Mouse (Mus musculus): Measurements from ENCODE around the gene Mapk1ip1l. TPM values are rescaled to one million over a fixed set of nuclear protein-coding genes. Genes with fewer than 3 reads are reported as not detected.
A peak's percentile ranks its signal among the peaks of the same experiment; 100 is the strongest.

Gene Mapk1ip1l
- polyA plus RNA-seq, 2 experiments = 19.1 to 26.3 TPM

DNA sequence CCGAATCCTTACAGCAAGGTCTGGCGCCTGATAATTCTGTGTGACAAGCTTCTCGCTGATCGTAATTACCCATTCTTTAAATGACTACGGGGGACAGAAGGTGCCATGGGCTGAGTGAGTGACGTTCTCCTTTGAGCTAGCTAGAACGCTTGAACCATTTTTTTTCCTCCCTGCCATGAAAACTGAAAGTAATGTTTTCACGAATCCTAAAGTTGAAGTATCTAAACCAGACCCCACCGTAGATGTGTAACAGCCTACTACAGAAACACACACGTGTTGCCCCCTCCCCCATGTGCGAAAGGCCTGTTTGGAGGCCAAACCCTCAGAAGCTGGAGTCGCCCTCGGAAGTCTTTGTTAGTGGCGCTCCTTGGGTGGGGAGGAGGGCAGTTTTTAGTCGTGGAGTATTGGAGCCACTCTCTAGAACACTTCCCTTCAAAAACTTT, 774 bp downstream of the Mapk1ip1l start:
- H3K27me3 ChIP-seq (ENCODE audit: control insufficient read depth, insufficient read depth, low read length) = no peaks in the 10 kb centered on the region
- H3K9ac ChIP-seq (replicated peaks) = peak overlapping the region; percentile 99
- peaks cover 24 to 31% of the 10 kb centered on the region in 2 experiments for H3K4me1 ChIP-seq (replicated peaks; ENCODE audit: control insufficient read depth in 2 of 2, insufficient read depth in 2 of 2, low read length in 1 of 2)
- DNase-seq (ENCODE audit: low read depth in 3 of 3, low spot score in 3 of 3) = no peak
- TF ChIP-seq EP300 (IDR thresholded peaks at IDR 0.05; ENCODE audit: low read depth) (no peak), CTCF (IDR thresholded peaks at IDR 0.05; ENCODE audit: low read depth) (no peak)
- H3K36me3 ChIP-seq (replicated peaks; ENCODE audit: control insufficient read depth, insufficient read depth, low read depth) = peaks cover 4% of the 10 kb centered on the region; the same call in 1 of the 2 replicates
- WGBS (ENCODE audit: insufficient replicate concordance) = under 1% methylated on average over 15 of the region's 15 CpGs
- H3K27ac ChIP-seq = peak overlapping the region; percentile 74
- ATAC-seq (ENCODE audit: insufficient read depth) = peak; percentile 34; the same call in 1 of the 2 replicates
- H3K4me3 ChIP-seq (ENCODE audit: insufficient read depth in 1 of 2, low read depth in 2 of 2, low read length in 2 of 2) = peak overlapping the region; percentile 92 to 97
- H3K9me3 ChIP-seq (ENCODE audit: control insufficient read depth, low read length) = no peaks in the 10 kb centered on the region
- peak overlapping the region; percentile 84 for H3K4me2 ChIP-seq (ENCODE audit: low read depth)

DNA sequence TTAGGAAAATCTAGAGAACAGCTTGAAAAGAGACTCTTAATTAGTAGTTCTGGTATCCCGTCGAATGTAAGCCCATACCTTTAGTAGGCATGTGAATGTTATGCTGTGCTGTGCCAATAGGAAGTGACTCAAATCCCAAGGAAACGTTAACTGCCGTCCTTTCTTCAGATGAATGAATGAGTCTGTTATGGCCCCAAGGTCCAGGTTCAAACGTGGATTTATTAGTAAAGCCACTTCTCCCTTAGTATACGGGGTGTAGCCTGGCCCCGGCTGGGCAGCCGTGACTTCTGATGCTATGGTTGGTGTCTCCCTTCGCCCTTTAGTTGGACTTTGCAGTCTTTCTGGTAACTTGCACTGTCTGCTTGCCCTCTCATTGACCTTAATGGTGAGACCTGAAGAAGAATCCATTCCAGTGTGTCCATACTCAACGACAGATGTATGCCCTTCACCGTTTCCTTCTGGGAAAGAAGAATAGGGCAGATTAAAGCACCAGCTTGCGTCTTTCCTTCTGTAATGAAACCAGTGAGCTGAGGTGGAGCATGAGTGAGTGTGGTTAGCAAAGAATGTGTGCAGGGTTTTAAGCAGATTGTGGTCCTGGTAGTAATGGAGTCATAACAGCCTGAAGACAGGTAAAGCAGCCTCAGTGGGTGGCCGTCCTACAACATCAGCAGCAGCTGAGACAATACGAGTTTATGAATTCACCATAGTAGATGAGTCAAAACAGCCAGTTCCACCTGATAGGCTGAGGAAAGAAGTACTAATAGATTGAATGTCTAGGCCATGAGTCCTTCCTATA, 5.0 kb downstream of the Mapk1ip1l start:
- H3K36me3 ChIP-seq (replicated peaks; ENCODE audit: control insufficient read depth, insufficient read depth, low read depth) = peaks cover 4% of the 10 kb centered on the region; the same call in 1 of the 2 replicates
- no peak overlapping the region for H3K4me3 ChIP-seq (ENCODE audit: insufficient read depth in 1 of 2, low read depth in 2 of 2, low read length in 2 of 2)
- TF ChIP-seq EP300 (IDR thresholded peaks at IDR 0.05; ENCODE audit: low read depth) (no peak), CTCF (IDR thresholded peaks at IDR 0.05; ENCODE audit: low read depth) (no peak)
- no peaks in the 10 kb centered on the region for H3K27me3 ChIP-seq (ENCODE audit: control insufficient read depth, insufficient read depth, low read length)
- DNase-seq (ENCODE audit: low read depth in 3 of 3, low spot score in 3 of 3) (no peak), ATAC-seq (ENCODE audit: insufficient read depth) (no peak)
- no peak overlapping the region for H3K9ac ChIP-seq (replicated peaks)
- peaks cover 11 to 15% of the 10 kb centered on the region in 2 experiments for H3K4me1 ChIP-seq (replicated peaks; ENCODE audit: control insufficient read depth in 2 of 2, insufficient read depth in 2 of 2, low read length in 1 of 2)
- H3K9me3 ChIP-seq (ENCODE audit: control insufficient read depth, low read length) = no peaks in the 10 kb centered on the region
- H3K4me2 ChIP-seq (ENCODE audit: low read depth) = no peak overlapping the region
- WGBS (ENCODE audit: insufficient replicate concordance) = 78% methylated on average over 14 of the region's 14 CpGs
- H3K27ac ChIP-seq = no peak overlapping the region

DNA sequence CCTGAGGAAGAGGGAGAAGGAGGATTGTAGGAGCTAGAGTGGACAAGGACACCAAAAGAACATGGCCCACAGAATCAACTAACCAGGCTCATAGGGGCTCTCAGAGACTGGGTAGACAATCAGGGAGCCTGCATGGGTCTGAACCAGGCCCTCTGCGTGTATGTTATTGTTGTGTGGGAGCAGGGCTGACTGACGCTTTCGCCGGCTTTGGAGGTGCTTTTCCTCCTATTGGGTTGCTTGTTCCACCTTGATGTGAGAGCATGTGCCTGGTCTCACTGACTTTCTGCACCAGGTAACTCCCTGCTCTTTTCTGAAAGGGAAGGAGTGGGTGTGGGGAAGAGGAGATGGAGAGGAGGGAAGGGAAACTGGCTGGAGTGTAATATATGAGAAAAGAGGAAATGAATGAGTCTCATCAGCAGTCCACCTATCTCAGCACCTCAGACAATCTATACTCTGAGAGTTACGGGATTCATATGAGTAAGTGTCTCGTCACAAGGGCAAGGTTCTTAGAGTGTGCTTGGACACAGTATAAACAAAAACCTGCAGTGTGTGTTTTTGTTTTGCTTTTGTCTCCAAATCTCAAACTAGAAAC, 6.8 kb downstream of the Mapk1ip1l start:
- Histone ChIP-seq H3K27ac (no peak overlapping the region), H3K4me2 (ENCODE audit: low read depth) (no peak overlapping the region), H3K4me3 (ENCODE audit: insufficient read depth in 1 of 2, low read depth in 2 of 2, low read length in 2 of 2) (no peak overlapping the region), H3K36me3 (replicated peaks; ENCODE audit: control insufficient read depth, insufficient read depth, low read depth) (peaks cover 14% of the 10 kb centered on the region), H3K9me3 (ENCODE audit: control insufficient read depth, low read length) (no peaks in the 10 kb centered on the region), H3K9ac (replicated peaks) (no peak overlapping the region), H3K4me1 (replicated peaks; ENCODE audit: control insufficient read depth in 2 of 2, insufficient read depth in 2 of 2, low read length in 1 of 2) (peaks cover 4 to 13% of the 10 kb centered on the region in 2 experiments), H3K27me3 (ENCODE audit: control insufficient read depth, insufficient read depth, low read length) (no peaks in the 10 kb centered on the region)
- no peak for TF ChIP-seq EP300 (IDR thresholded peaks at IDR 0.05; ENCODE audit: low read depth)
- TF ChIP-seq CTCF (IDR thresholded peaks at IDR 0.05; ENCODE audit: low read depth) = no peak
- 80% methylated on average over 6 of the region's 6 CpGs for WGBS (ENCODE audit: insufficient replicate concordance)
- DNase-seq (ENCODE audit: low read depth in 3 of 3, low spot score in 3 of 3) (no peak), ATAC-seq (ENCODE audit: insufficient read depth) (no peak)

DNA sequence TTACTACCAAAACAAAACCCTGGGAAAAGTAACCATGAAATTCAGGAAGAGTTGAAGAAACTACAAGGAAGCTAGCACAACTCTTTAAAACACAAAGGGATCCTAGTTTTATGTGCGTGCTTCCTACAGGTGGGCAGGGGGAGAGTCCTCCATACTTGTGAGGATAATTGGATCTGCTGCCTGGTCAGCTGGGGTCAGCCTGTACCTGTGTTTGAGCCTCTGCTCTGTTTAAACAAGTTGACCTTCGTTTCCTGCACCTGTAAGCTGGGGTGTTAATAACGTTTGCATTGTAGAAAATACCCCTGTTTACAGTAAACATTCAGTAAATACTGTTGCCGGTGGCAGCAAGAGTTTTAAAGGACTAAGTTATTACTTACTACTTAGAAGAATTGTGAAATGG, 7.9 kb downstream of the Mapk1ip1l start:
- no peak overlapping the region for H3K27ac ChIP-seq
- ATAC-seq (ENCODE audit: insufficient read depth) = no peak
- WGBS (ENCODE audit: insufficient replicate concordance) = 75% methylated on average over 4 of the region's 4 CpGs

DNA sequence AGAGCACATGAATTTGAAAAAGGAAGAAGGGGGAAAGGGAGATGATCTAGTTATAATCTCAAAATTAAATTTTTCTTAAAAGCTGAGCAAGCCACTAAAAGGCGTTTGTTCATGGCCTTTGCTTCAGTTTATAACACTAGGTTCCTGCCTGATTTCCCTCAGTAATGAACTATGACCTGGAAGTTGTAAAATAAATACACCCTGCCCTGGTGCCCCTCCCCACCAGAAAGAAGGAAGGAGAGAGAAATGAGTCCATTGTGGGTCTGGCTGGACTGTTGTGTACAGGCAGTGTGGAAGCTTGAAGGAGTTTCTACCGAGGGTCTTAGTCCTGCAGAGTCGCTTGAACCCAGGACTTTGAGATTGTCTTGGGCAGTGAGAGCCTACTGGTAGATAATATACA, 9.6 kb downstream of the Mapk1ip1l start:
- Histone ChIP-seq H3K36me3 (replicated peaks; ENCODE audit: control insufficient read depth, insufficient read depth, low read depth) (peaks cover 34% of the 10 kb centered on the region), H3K4me1 (replicated peaks; ENCODE audit: control insufficient read depth in 2 of 2, insufficient read depth in 2 of 2, low read length in 1 of 2) (peaks cover 0 to 10% of the 10 kb centered on the region in 2 experiments; a peak in 2 of 4 replicates), H3K27ac (no peak overlapping the region), H3K9ac (replicated peaks) (no peak overlapping the region), H3K4me3 (ENCODE audit: insufficient read depth in 1 of 2, low read depth in 2 of 2, low read length in 2 of 2) (no peak overlapping the region), H3K4me2 (ENCODE audit: low read depth) (no peak overlapping the region), H3K27me3 (ENCODE audit: control insufficient read depth, insufficient read depth, low read length) (no peaks in the 10 kb centered on the region), H3K9me3 (ENCODE audit: control insufficient read depth, low read length) (no peaks in the 10 kb centered on the region)
- WGBS (ENCODE audit: insufficient replicate concordance) = 64% methylated on average over 3 of the region's 3 CpGs
- TF ChIP-seq CTCF (IDR thresholded peaks at IDR 0.05; ENCODE audit: low read depth) (no peak), EP300 (IDR thresholded peaks at IDR 0.05; ENCODE audit: low read depth) (no peak)
- DNase-seq (ENCODE audit: low read depth in 3 of 3, low spot score in 3 of 3) (no peak), ATAC-seq (ENCODE audit: insufficient read depth) (no peak)

More for the DNA sequence above, 7.9 kb downstream of the Mapk1ip1l start:
- H3K9me3 ChIP-seq (ENCODE audit: control insufficient read depth, low read length) = no peaks in the 10 kb centered on the region
- H3K9ac ChIP-seq (replicated peaks) = no peak overlapping the region
- no peaks in the 10 kb centered on the region for H3K27me3 ChIP-seq (ENCODE audit: control insufficient read depth, insufficient read depth, low read length)
- TF ChIP-seq CTCF (IDR thresholded peaks at IDR 0.05; ENCODE audit: low read depth) = no peak
- TF ChIP-seq EP300 (IDR thresholded peaks at IDR 0.05; ENCODE audit: low read depth) = no peak
- DNase-seq (ENCODE audit: low read depth in 3 of 3, low spot score in 3 of 3) = no peak
- no peak overlapping the region for H3K4me3 ChIP-seq (ENCODE audit: insufficient read depth in 1 of 2, low read depth in 2 of 2, low read length in 2 of 2)
- peaks cover 24% of the 10 kb centered on the region for H3K36me3 ChIP-seq (replicated peaks; ENCODE audit: control insufficient read depth, insufficient read depth, low read depth)
- peaks cover 0 to 12% of the 10 kb centered on the region in 2 experiments; a peak in 2 of 4 replicates for H3K4me1 ChIP-seq (replicated peaks; ENCODE audit: control insufficient read depth in 2 of 2, insufficient read depth in 2 of 2, low read length in 1 of 2)
- H3K4me2 ChIP-seq (ENCODE audit: low read depth) = no peak overlapping the region

Data from liver, embryonic 14.5 days (tissue).